Mouse (Mus musculus): ENCODE data around the gene Cct5. TPM values are rescaled to one million over a fixed set of nuclear protein-coding genes. Genes with fewer than 3 reads are reported as not detected.

The Cct5 gene
- polyA plus RNA-seq, 1 experiment from 2014 or later = 504 TPM

- H3K9me3 ChIP-seq (replicated peaks) = no peaks in the 10 kb centered on the region
Observed at GRCm38 (mm10) chr15:31627277-31628154, 25.9 kb upstream of the Cct5 start.

GRCm38 (mm10) chr15:31619521-31619920, 17.9 kb upstream of the Cct5 start:
- H3K9ac ChIP-seq = no peak overlapping the region
- 85% methylated on average over 8 of the region's 8 CpGs for WGBS (ENCODE audit: insufficient replicate concordance)

More at GRCm38 (mm10) chr15:31627277-31628154, 25.9 kb upstream of the Cct5 start:
- no peak for ATAC-seq
- Histone ChIP-seq H3K27ac (no peak overlapping the region), H3K36me3 (no peaks in the 10 kb centered on the region), H3K9ac (no peak overlapping the region), H3K4me2 (no peak overlapping the region), H3K27me3 (replicated peaks) (no peaks in the 10 kb centered on the region), H3K4me1 (no peaks in the 10 kb centered on the region), H3K4me3 (no peak overlapping the region)
- 55% methylated on average over 12 of the region's 12 CpGs for WGBS (ENCODE audit: insufficient replicate concordance)

GRCm38 (mm10) chr15:31617261-31617660, 15.7 kb upstream of the Cct5 start:
- Histone ChIP-seq H3K4me2 (no peak overlapping the region), H3K9me3 (replicated peaks) (no peaks in the 10 kb centered on the region), H3K4me1 (no peaks in the 10 kb centered on the region), H3K27me3 (replicated peaks) (no peaks in the 10 kb centered on the region), H3K4me3 (no peak overlapping the region), H3K9ac (no peak overlapping the region), H3K36me3 (peaks cover 68% of the 10 kb centered on the region), H3K27ac (no peak overlapping the region)
- 87% methylated on average over 9 of the region's 9 CpGs for WGBS (ENCODE audit: insufficient replicate concordance)
- no peak for ATAC-seq

More at GRCm38 (mm10) chr15:31619521-31619920, 17.9 kb upstream of the Cct5 start:
- peaks cover 53% of the 10 kb centered on the region for H3K36me3 ChIP-seq
- no peak overlapping the region for H3K4me3 ChIP-seq
- no peaks in the 10 kb centered on the region for H3K9me3 ChIP-seq (replicated peaks)
- ATAC-seq = no peak
- no peak overlapping the region for H3K4me2 ChIP-seq
- no peaks in the 10 kb centered on the region for H3K27me3 ChIP-seq (replicated peaks)
- H3K27ac ChIP-seq = no peak overlapping the region
- no peaks in the 10 kb centered on the region for H3K4me1 ChIP-seq

- Histone ChIP-seq H3K27me3 (replicated peaks) (no peaks in the 10 kb centered on the region), H3K4me3 (no peak overlapping the region), H3K36me3 (peaks cover 84% of the 10 kb centered on the region), H3K9ac (no peak overlapping the region), H3K27ac (no peak overlapping the region), H3K4me1 (no peaks in the 10 kb centered on the region), H3K4me2 (no peak overlapping the region), H3K9me3 (replicated peaks) (no peaks in the 10 kb centered on the region)
- WGBS (ENCODE audit: insufficient replicate concordance) = 82% methylated on average over 2 of the region's 2 CpGs
- ATAC-seq = no peak
Observed at GRCm38 (mm10) chr15:31614666-31615065, 13.1 kb upstream of the Cct5 start.

- H3K4me2 ChIP-seq = no peak overlapping the region
- no peak overlapping the region for H3K4me3 ChIP-seq
- peaks cover 83% of the 10 kb centered on the region for H3K36me3 ChIP-seq
- H3K4me1 ChIP-seq = no peaks in the 10 kb centered on the region
- no peak overlapping the region for H3K9ac ChIP-seq
- WGBS (ENCODE audit: insufficient replicate concordance) = 75% methylated on average over 6 of the region's 6 CpGs
- H3K27ac ChIP-seq = no peak overlapping the region
- no peaks in the 10 kb centered on the region for H3K27me3 ChIP-seq (replicated peaks)
- ATAC-seq = no peak
- no peaks in the 10 kb centered on the region for H3K9me3 ChIP-seq (replicated peaks)
Observed at GRCm38 (mm10) chr15:31613826-31614453, 12.3 kb upstream of the Cct5 start.

GRCm38 (mm10) chr15:31611976-31612375, 10.4 kb upstream of the Cct5 start:
- Histone ChIP-seq H3K4me1 (no peaks in the 10 kb centered on the region), H3K27me3 (replicated peaks) (no peaks in the 10 kb centered on the region), H3K4me3 (no peak overlapping the region), H3K27ac (no peak overlapping the region), H3K36me3 (peaks cover 65% of the 10 kb centered on the region), H3K9ac (no peak overlapping the region), H3K9me3 (replicated peaks) (no peaks in the 10 kb centered on the region), H3K4me2 (no peak overlapping the region)
- no peak for ATAC-seq
- 89% methylated on average over 4 of the region's 4 CpGs for WGBS (ENCODE audit: insufficient replicate concordance)

GRCm38 (mm10) chr15:31611027-31611426, 9.4 kb upstream of the Cct5 start:
- no peak overlapping the region for H3K27ac ChIP-seq
- ATAC-seq = no peak
- no peaks in the 10 kb centered on the region for H3K9me3 ChIP-seq (replicated peaks)
- H3K36me3 ChIP-seq = peaks cover 60% of the 10 kb centered on the region
- no peaks in the 10 kb centered on the region for H3K4me1 ChIP-seq
- H3K4me2 ChIP-seq = no peak overlapping the region
- H3K4me3 ChIP-seq = no peak overlapping the region
- H3K9ac ChIP-seq = no peak overlapping the region
- H3K27me3 ChIP-seq (replicated peaks) = no peaks in the 10 kb centered on the region
- 83% methylated on average over 3 of the region's 3 CpGs for WGBS (ENCODE audit: insufficient replicate concordance)

GRCm38 (mm10) chr15:31606821-31607220, 5.2 kb upstream of the Cct5 start:
- H3K4me3 ChIP-seq = no peak overlapping the region
- peaks cover 31% of the 10 kb centered on the region for H3K36me3 ChIP-seq
- no peaks in the 10 kb centered on the region for H3K27me3 ChIP-seq (replicated peaks)
- no peak overlapping the region for H3K27ac ChIP-seq
- no peaks in the 10 kb centered on the region for H3K9me3 ChIP-seq (replicated peaks)
- peaks cover 12% of the 10 kb centered on the region for H3K4me1 ChIP-seq
- 70% methylated on average over 6 of the region's 6 CpGs for WGBS (ENCODE audit: insufficient replicate concordance)
- no peak overlapping the region for H3K4me2 ChIP-seq
- no peak for ATAC-seq
- H3K9ac ChIP-seq = no peak overlapping the region

GRCm38 (mm10) chr15:31603113-31603512, 1.5 kb upstream of the Cct5 start:
- Histone ChIP-seq H3K9me3 (replicated peaks) (no peaks in the 10 kb centered on the region), H3K4me3 (peak overlapping the region; percentile 88), H3K9ac (peak overlapping the region; percentile 90), H3K27me3 (replicated peaks) (no peaks in the 10 kb centered on the region), H3K4me1 (peaks cover 38% of the 10 kb centered on the region), H3K36me3 (peaks cover 7% of the 10 kb centered on the region), H3K27ac (no peak overlapping the region), H3K4me2 (peak overlapping the region; percentile 79)
- 83% methylated on average over 13 of the region's 13 CpGs for WGBS (ENCODE audit: insufficient replicate concordance)
- no peak for ATAC-seq

GRCm38 (mm10) chr15:31602426-31602825, 822 bp upstream of the Cct5 start:
- Histone ChIP-seq H3K27me3 (replicated peaks) (no peaks in the 10 kb centered on the region), H3K4me3 (peak overlapping the region; percentile 88), H3K36me3 (peaks cover 14% of the 10 kb centered on the region), H3K9ac (peak overlapping the region; percentile 90), H3K4me2 (peak overlapping the region; percentile 79), H3K9me3 (replicated peaks) (no peaks in the 10 kb centered on the region), H3K4me1 (peaks cover 39% of the 10 kb centered on the region), H3K27ac (peak overlapping the region; percentile 87)
- ATAC-seq = peak; percentile 65
- 3% methylated on average over 15 of the region's 15 CpGs for WGBS (ENCODE audit: insufficient replicate concordance)

- WGBS (ENCODE audit: insufficient replicate concordance) = under 1% methylated on average over 33 of the region's 33 CpGs
- H3K36me3 ChIP-seq = peaks cover 26% of the 10 kb centered on the region
- H3K4me2 ChIP-seq = peak overlapping the region; percentile 79
- peaks cover 39% of the 10 kb centered on the region for H3K4me1 ChIP-seq
- peak overlapping the region; percentile 90 for H3K9ac ChIP-seq
- no peaks in the 10 kb centered on the region for H3K9me3 ChIP-seq (replicated peaks)
- H3K4me3 ChIP-seq = peak overlapping the region; percentile 88
- ATAC-seq = peak; percentile 73
- H3K27ac ChIP-seq = peak overlapping the region; percentile 74
- no peaks in the 10 kb centered on the region for H3K27me3 ChIP-seq (replicated peaks)
Observed at GRCm38 (mm10) chr15:31601279-31601645, 342 bp downstream of the Cct5 start.

- H3K9ac ChIP-seq = peak overlapping the region; percentile 90
- 38% methylated on average over 4 of the region's 4 CpGs for WGBS (ENCODE audit: insufficient replicate concordance)
- H3K4me2 ChIP-seq = peak overlapping the region; percentile 79
- peaks cover 38% of the 10 kb centered on the region for H3K36me3 ChIP-seq
- peak overlapping the region; percentile 88 for H3K4me3 ChIP-seq
- peaks cover 39% of the 10 kb centered on the region for H3K4me1 ChIP-seq
- H3K27me3 ChIP-seq (replicated peaks) = no peaks in the 10 kb centered on the region
- no peaks in the 10 kb centered on the region for H3K9me3 ChIP-seq (replicated peaks)
- ATAC-seq = no peak
- H3K27ac ChIP-seq = no peak overlapping the region
Observed at GRCm38 (mm10) chr15:31599834-31600233, 1.8 kb downstream of the Cct5 start.
